Mouse (Mus musculus): Measurements from ENCODE around the gene Lrriq3. TPM values are rescaled to one million over a fixed set of nuclear protein-coding genes. Genes with fewer than 3 reads are reported as not detected.

Lrriq3 gene
- polyA plus RNA-seq, 3 experiments from 2014 or later, result 0.55 to 0.81 (median 0.67) TPM

Other genes starting within 250 kb of the Lrriq3 start
- not detected for gene Tnni3k, start 38.0 kb upstream of the Lrriq3 start, polyA plus RNA-seq (2017; shearing (Covaris generic))
- gene Fpgt, start within 50 bp of the Lrriq3 start, polyA plus RNA-seq (2017; shearing (Covaris generic)), result 10 to 100 TPM; 24.7 to 33.7 (median 31.5) TPM